Mouse (Mus musculus): ENCODE data around the gene Prph2. TPM values are rescaled to one million over a fixed set of nuclear protein-coding genes. Genes with fewer than 3 reads are reported as not detected.

The Prph2 gene
- polyA plus RNA-seq, 1 experiment: not detected

DNA sequence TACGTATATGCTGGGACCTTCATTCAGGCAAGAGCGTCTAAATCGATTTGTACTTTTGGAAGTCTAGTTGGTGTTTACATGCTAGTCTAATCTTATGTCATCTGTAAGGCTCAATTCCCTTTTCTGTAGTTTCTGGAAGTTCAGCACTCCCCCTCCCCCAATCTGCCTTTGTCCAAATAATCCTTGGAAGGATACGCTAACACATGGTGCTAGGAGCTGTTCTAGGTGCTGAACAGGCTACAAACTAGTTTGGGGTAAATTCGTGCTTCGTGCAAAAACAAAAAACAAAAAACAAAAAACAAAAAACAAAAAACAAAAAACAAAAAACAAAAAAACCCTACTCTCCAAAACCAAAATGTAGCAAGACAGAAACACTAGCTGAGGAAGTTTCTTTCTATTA, 10.6 kb downstream of the Prph2 start:
- no peak for TF ChIP-seq CTCF (IDR thresholded peaks at IDR 0.05; ENCODE audit: borderline replicate concordance, insufficient read depth, low read length)
- H3K4me1 ChIP-seq (ENCODE audit: control insufficient read depth, insufficient read depth, low read length): no peaks in the 10 kb centered on the region
- no peak overlapping the region for H3K27ac ChIP-seq (ENCODE audit: insufficient read depth, low read length)
- H3K4me3 ChIP-seq (ENCODE audit: insufficient read depth, low read length): no peak overlapping the region

DNA sequence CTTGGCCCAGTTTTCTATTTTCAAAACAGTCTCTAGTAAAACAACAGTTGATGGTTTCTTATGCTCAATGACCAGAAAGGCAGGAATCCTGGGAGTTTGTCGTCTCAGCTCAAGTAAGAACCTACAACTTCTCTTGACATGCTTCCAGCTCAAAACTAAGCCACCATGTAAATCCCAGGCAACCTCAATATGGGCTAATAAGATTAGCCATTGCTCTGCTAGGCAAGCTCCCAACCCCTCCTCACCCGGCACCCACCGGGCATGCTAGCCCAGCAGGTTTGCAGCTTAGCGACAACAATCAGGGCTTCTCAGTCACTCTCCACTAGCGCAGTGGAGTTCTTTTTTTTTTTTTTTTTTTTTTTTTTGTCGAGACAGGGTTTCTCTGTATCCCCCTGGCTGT, 15.9 kb downstream of the Prph2 start:
- no peak for TF ChIP-seq POLR2A (IDR thresholded peaks at IDR 0.05; ENCODE audit: low read depth, low read length)
- TF ChIP-seq CTCF (IDR thresholded peaks at IDR 0.05; ENCODE audit: borderline replicate concordance, insufficient read depth, low read length): no peak
- Histone ChIP-seq H3K4me1 (ENCODE audit: control insufficient read depth, insufficient read depth, low read length) (no peaks in the 10 kb centered on the region), H3K27ac (ENCODE audit: insufficient read depth, low read length) (no peak overlapping the region), H3K4me3 (ENCODE audit: insufficient read depth, low read length) (no peak overlapping the region)

DNA sequence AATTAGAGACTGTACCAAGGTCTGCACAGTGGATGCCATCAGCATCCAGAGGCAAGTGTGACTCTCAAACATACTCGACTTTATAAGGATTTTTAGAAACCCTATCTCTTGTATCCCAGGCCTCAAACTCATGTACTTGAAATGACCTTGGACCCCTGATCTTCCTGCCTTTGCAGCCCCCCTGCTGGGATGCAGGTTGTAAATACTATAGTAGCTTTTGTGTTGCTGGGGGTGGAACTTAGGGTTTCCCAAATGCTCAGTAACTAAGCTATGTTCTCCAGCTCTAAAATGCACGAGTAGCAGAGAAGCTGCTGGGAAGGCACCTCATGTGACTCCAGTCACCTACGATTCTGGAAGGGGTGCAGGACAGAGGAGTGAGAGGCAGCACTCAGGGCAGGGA, 16.7 kb downstream of the Prph2 start:
- Histone ChIP-seq H3K4me1 (ENCODE audit: control insufficient read depth, insufficient read depth, low read length) (no peaks in the 10 kb centered on the region), H3K4me3 (ENCODE audit: insufficient read depth, low read length) (no peak overlapping the region), H3K27ac (ENCODE audit: insufficient read depth, low read length) (no peak overlapping the region)
- TF ChIP-seq CTCF (IDR thresholded peaks at IDR 0.05; ENCODE audit: borderline replicate concordance, insufficient read depth, low read length) (no peak), POLR2A (IDR thresholded peaks at IDR 0.05; ENCODE audit: low read depth, low read length) (no peak)

- Histone ChIP-seq H3K4me1 (ENCODE audit: control insufficient read depth, insufficient read depth, low read length) (peaks cover 2% of the 10 kb centered on the region; the same call in 1 of the 2 replicates), H3K27ac (ENCODE audit: insufficient read depth, low read length) (no peak overlapping the region), H3K4me3 (ENCODE audit: insufficient read depth, low read length) (no peak overlapping the region)
- TF ChIP-seq POLR2A (IDR thresholded peaks at IDR 0.05; ENCODE audit: low read depth, low read length) (no peak), CTCF (IDR thresholded peaks at IDR 0.05; ENCODE audit: borderline replicate concordance, insufficient read depth, low read length) (no peak)
Observed at GRCm38 (mm10) chr17:46927781-46928180, 17.5 kb downstream of the Prph2 start.

- TF ChIP-seq POLR2A (IDR thresholded peaks at IDR 0.05; ENCODE audit: low read depth, low read length) (no peak), CTCF (IDR thresholded peaks at IDR 0.05; ENCODE audit: borderline replicate concordance, insufficient read depth, low read length) (no peak)
- Histone ChIP-seq H3K4me1 (ENCODE audit: control insufficient read depth, insufficient read depth, low read length) (peaks cover 2% of the 10 kb centered on the region; the same call in 1 of the 2 replicates), H3K27ac (ENCODE audit: insufficient read depth, low read length) (no peak overlapping the region), H3K4me3 (ENCODE audit: insufficient read depth, low read length) (no peak overlapping the region)
Observed at GRCm38 (mm10) chr17:46929277-46929676, 19.0 kb downstream of the Prph2 start.

DNA sequence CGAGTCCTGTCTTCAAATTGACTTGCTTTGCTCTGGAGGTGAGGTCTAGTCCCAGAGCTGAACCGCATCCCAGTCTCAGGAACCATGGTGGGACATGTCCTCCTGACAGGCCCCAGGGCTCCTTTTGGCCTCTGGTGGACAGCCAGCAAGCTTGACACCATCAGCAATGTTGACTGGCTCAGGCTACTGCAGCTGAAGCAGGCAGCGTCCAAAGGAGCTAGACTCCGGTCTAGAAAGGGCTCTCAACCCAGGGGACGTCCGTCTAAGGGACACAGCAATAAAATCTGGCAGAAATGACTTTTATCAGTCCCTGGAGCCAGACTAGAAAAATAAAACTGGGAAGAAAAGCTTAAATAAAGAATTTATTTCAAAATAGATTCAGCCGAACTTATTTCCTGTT, 19.6 kb downstream of the Prph2 start:
- no peak overlapping the region for H3K27ac ChIP-seq (ENCODE audit: insufficient read depth, low read length)
- H3K4me3 ChIP-seq (ENCODE audit: insufficient read depth, low read length): no peak overlapping the region
- TF ChIP-seq POLR2A (IDR thresholded peaks at IDR 0.05; ENCODE audit: low read depth, low read length) (no peak), CTCF (IDR thresholded peaks at IDR 0.05; ENCODE audit: borderline replicate concordance, insufficient read depth, low read length) (no peak)
- H3K4me1 ChIP-seq (ENCODE audit: control insufficient read depth, insufficient read depth, low read length): peaks cover 2% of the 10 kb centered on the region; the same call in 1 of the 2 replicates

- TF ChIP-seq POLR2A (IDR thresholded peaks at IDR 0.05; ENCODE audit: low read depth, low read length) (no peak), CTCF (IDR thresholded peaks at IDR 0.05; ENCODE audit: borderline replicate concordance, insufficient read depth, low read length) (no peak)
- no peak overlapping the region for H3K4me3 ChIP-seq (ENCODE audit: insufficient read depth, low read length)
Observed at GRCm38 (mm10) chr17:46932961-46933360, 22.7 kb downstream of the Prph2 start.

GRCm38 (mm10) chr17:46933557-46934348, 23.5 kb downstream of the Prph2 start:
- peak overlapping the region; percentile 60 for H3K27ac ChIP-seq (ENCODE audit: insufficient read depth, low read length)
- peaks cover 2% of the 10 kb centered on the region; the same call in 1 of the 2 replicates for H3K4me1 ChIP-seq (ENCODE audit: control insufficient read depth, insufficient read depth, low read length)

More at GRCm38 (mm10) chr17:46932961-46933360, 22.7 kb downstream of the Prph2 start:
- Histone ChIP-seq H3K4me1 (ENCODE audit: control insufficient read depth, insufficient read depth, low read length) (peaks cover 2% of the 10 kb centered on the region; the same call in 1 of the 2 replicates), H3K27ac (ENCODE audit: insufficient read depth, low read length) (peak overlapping the region; percentile 60)

GRCm38 (mm10) chr17:46940461-46940860, 30.2 kb downstream of the Prph2 start:
- no peak overlapping the region for H3K4me3 ChIP-seq (ENCODE audit: insufficient read depth, low read length)
- TF ChIP-seq POLR2A (IDR thresholded peaks at IDR 0.05; ENCODE audit: low read depth, low read length): no peak
- TF ChIP-seq CTCF (IDR thresholded peaks at IDR 0.05; ENCODE audit: borderline replicate concordance, insufficient read depth, low read length): no peak

More at GRCm38 (mm10) chr17:46933557-46934348, 23.5 kb downstream of the Prph2 start:
- no peak overlapping the region for H3K4me3 ChIP-seq (ENCODE audit: insufficient read depth, low read length)
- no peak for TF ChIP-seq POLR2A (IDR thresholded peaks at IDR 0.05; ENCODE audit: low read depth, low read length)
- TF ChIP-seq CTCF (IDR thresholded peaks at IDR 0.05; ENCODE audit: borderline replicate concordance, insufficient read depth, low read length): peak; percentile 76; the same call in 1 of the 2 replicates

DNA sequence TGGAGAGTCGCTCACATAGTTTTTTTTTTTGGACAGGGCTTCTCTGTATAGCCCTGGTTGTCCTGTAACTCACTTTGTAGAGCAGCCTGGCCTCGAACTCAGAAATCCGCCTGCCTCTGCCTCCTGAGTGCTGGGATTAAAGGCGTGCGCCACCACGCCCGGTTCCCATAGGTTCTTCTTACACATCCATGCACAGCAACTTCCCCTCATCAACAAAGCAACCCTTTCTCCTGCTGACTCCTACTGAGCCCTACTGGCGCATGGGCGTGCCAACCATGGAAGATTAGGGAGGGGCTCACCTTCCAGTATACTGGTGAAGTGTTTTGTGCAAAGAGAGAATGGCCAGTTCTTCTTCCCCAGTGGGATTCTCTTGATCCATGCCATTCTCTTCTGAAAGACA, 32.2 kb downstream of the Prph2 start:
- Histone ChIP-seq H3K4me1 (ENCODE audit: control insufficient read depth, insufficient read depth, low read length) (no peaks in the 10 kb centered on the region), H3K4me3 (ENCODE audit: insufficient read depth, low read length) (no peak overlapping the region), H3K27ac (ENCODE audit: insufficient read depth, low read length) (no peak overlapping the region)
- TF ChIP-seq POLR2A (IDR thresholded peaks at IDR 0.05; ENCODE audit: low read depth, low read length): no peak
- TF ChIP-seq CTCF (IDR thresholded peaks at IDR 0.05; ENCODE audit: borderline replicate concordance, insufficient read depth, low read length): no peak

More at GRCm38 (mm10) chr17:46940461-46940860, 30.2 kb downstream of the Prph2 start:
- Histone ChIP-seq H3K4me1 (ENCODE audit: control insufficient read depth, insufficient read depth, low read length) (no peaks in the 10 kb centered on the region), H3K27ac (ENCODE audit: insufficient read depth, low read length) (no peak overlapping the region)

Data from embryonic fibroblast, embryonic 13.5 days (primary cell).